Mouse (Mus musculus): ENCODE data around the gene Hemk1.

DNA sequence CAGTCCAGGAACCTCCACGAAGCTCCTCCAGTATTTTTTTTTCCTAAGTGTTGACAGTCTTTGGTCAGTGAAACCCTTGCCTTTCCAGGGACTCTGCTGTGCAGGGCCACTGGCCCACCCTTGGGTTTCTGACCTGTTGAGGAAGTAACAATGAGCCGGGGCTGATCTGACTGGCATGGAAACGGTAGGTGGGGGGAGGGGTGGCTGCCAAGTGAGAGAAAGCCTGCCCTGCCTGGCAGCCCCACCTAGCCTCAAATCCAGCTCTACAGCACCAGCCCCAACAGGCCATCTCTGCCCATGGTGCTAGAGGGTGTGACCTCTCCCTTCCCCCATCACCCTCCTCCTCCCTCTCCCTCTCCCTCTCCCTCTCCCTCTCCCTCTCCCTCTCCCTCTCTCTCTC lies 53.1 kb downstream of the Hemk1 start:
- no peak for TF ChIP-seq POLR2A (IDR thresholded peaks at IDR 0.05; ENCODE audit: control insufficient read depth, extremely low read depth, insufficient read depth, low read length, poor library complexity)
- TF ChIP-seq CTCF (IDR thresholded peaks at IDR 0.05; ENCODE audit: borderline replicate concordance, control insufficient read depth, extremely low read depth, insufficient read depth, low read length, poor library complexity): no peak

Measured in thymus, adult 2 months (tissue).